Mouse (Mus musculus) spleen, adult 2 months (tissue): ENCODE data around the gene Hist3h2ba.

Source experiments
- CTCF ChIP-seq: fragments of 200-500 bp; IDR thresholded peaks from 2 replicates; pipeline ENCODE4 v1.5.1; 2011; ENCODE audit warnings: mild to moderate bottlenecking, inconsistent platforms; ENCODE audit not compliant: insufficient read depth, insufficient read length, insufficient replicate concordance; ENCODE audit errors: extremely low read depth
- POLR2A ChIP-seq: fragments of 200-500 bp; IDR thresholded peaks from 2 replicates; pipeline ENCODE4 v1.6.1; 2011; ENCODE audit warnings: low read depth, low read length, inconsistent platforms

DNA sequence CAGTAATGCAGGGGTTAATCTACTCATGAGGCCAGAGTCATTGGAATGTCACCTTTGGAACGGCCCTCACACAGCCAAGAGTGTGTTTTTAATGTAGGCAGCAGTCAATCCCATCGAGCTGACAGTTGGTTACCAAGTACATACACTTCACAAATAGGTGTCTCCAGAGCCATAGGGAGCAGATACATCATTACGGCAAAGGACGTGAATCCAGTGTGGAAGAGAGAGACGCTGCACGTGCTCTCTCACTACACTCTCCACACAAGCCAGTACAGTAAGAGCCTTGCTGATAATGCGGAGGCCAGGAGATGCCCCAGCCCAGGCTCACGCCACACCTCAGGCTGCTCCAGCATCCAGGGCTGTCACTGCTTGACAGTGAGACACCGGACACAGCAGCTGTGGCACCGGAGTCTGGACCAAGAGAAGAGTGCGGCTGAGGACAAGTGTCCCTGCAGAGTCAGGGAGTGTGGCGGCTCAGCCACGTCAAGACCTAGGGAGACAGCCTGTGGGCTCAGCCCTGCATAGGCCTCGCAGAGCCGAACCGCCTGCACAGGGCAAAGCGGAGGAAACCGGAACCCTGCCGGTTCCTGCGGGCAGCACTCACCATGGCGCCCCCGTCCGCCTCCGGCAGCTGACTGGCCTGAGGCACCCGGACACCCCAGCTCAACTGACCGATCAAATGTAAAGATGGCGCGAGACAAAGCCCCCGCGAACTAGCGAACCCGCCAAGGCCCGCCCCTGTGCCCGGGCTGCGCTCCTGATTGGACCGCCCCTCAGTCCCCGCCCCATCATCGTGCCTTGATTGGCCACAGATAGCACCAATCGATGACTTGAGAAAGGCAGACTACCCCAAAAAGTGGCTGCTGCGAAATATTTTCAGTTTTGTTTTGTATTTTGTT, 45.0 kb upstream of the Hist3h2ba start, which contains the start of gene Zfp39:
- TF ChIP-seq CTCF, result no peak
- no peak; the same call in 1 of the 2 replicates for TF ChIP-seq POLR2A
